In the genomic region with DNA sequence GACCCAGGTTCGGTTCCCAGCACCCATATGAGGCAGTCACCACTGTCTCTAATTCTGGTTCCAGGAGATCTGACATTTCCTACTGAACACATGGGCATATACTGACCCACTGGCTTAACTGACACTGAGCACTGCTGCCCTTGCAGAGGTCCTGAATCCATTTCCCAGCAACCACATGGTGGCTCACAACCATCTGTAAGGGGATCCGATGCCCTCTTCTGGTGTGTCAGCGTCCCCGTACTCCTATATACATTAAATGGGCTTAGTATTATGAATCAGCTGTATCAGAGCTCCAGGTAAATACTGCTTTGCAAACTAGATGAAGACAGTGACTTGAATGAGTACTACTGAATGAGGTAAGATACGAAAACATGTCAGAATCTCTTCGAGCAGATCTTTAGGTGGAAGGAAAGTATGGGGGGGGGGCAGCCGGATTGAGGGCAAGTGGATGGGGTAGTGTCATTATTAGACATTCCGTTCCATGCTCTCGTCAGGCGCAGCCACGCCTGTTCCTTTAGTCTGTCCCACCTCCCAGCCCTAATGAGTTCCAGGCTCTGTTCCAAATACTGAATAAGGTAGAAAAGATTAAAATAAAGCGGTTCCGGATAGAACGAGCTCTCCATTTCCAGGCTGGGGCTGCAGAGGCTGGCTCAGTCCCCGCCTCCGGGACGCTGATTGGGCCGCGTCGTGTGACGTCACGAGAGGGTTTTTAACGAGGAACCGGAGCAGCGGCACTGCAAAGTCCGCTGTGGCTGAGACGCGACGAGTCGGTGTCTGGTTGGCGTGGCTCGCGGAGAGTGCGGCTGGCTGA, we compare ENCODE assay signal across 8 mouse cellular contexts. TPM values are rescaled to one million over a fixed set of nuclear protein-coding genes. Genes with fewer than 3 reads are reported as not detected.
DNase-seq lines count a peak whose midpoint lies in the region; ATAC-seq lines count a peak whose summit lies in the region.

Gene Arl4d (plus strand): TSS at position 717 of the 811 bp plus-strand sequence.

- H3K4me1 ChIP-seq in megakaryocyte, embryonic 14.5 days, result peaks cover 58% of the 10 kb centered on the region

- peak; percentile 84 for DNase-seq in WW6 (ENCODE audit: low read depth, low spot score)
- DNase-seq in gastrocnemius, adult 8-10 months (ENCODE audit: low spot score in 2 of 2), result peak; percentile 87 to 89
- peak; percentile 77 for DNase-seq in hindlimb bud, embryonic 11.5 days (ENCODE audit: extremely low spot score, low read depth, low spot score)
- DNase-seq in left cerebral cortex, adult 8-10 months (ENCODE audit: low spot score in 2 of 2), result peak; percentile 92 to 97
- peak; percentile 97 to 98 for DNase-seq in right cerebral cortex, postnatal 10 days (ENCODE audit: low spot score in 2 of 2)
- peak; percentile 96 for DNase-seq in urinary bladder, postnatal 25 days (ENCODE audit: low spot score)

- ATAC-seq in common myeloid progenitor, adult 5-6 weeks (replicated peaks; ENCODE audit: low read depth, poor library complexity, severe bottlenecking), result peak; percentile 95

- peaks cover 6% of the 10 kb centered on the region for H3K36me3 ChIP-seq in megakaryocyte, embryonic 14.5 days (replicated peaks; ENCODE audit: low read length)

- peak within 1 kb of the TSS; percentile 94 for H3K4me3 ChIP-seq in megakaryocyte, embryonic 14.5 days (replicated peaks)

- H3K9me3 ChIP-seq in megakaryocyte, embryonic 14.5 days, result no peaks in the 10 kb centered on the region

- H3K27me3 ChIP-seq in megakaryocyte, embryonic 14.5 days (replicated peaks), result peaks cover 8% of the 10 kb centered on the region

RNA-seq across cellular contexts. Expression of gene Arl4d, which starts in this region (rescaled TPM):
- 0.53 and 1.5 TPM in 2 replicates for total RNA-seq in common myeloid progenitor, adult 5-6 weeks (2017)
- total RNA-seq in gastrocnemius, adult 8-10 months (2022), result 10 to 100 TPM in 1 of 4 experiments, 1 to 10 TPM in 3; 4.6 to 10.2 (median 5.7) TPM
- total RNA-seq in left cerebral cortex, adult 8-10 months (2022), result 10 to 100 TPM; 25.0 to 36.9 (median 30.7) TPM
- 1.2 TPM in 1 of 2 replicates, not detected in the other for polyA plus RNA-seq in megakaryocyte, embryonic 14.5 days (2012; ENCODE audit: insufficient read depth, low replicate concordance)

Comparison
In these comparisons a context has a peak if more than half of its experiments do, and no peak if none do; other contexts are left out.
1. Peak in every context shown above with its lines: DNase-seq, ATAC-seq and H3K4me3 ChIP-seq.